Mouse (Mus musculus): Measurements from ENCODE around the gene Dyrk4.

Dyrk4 gene

DNA sequence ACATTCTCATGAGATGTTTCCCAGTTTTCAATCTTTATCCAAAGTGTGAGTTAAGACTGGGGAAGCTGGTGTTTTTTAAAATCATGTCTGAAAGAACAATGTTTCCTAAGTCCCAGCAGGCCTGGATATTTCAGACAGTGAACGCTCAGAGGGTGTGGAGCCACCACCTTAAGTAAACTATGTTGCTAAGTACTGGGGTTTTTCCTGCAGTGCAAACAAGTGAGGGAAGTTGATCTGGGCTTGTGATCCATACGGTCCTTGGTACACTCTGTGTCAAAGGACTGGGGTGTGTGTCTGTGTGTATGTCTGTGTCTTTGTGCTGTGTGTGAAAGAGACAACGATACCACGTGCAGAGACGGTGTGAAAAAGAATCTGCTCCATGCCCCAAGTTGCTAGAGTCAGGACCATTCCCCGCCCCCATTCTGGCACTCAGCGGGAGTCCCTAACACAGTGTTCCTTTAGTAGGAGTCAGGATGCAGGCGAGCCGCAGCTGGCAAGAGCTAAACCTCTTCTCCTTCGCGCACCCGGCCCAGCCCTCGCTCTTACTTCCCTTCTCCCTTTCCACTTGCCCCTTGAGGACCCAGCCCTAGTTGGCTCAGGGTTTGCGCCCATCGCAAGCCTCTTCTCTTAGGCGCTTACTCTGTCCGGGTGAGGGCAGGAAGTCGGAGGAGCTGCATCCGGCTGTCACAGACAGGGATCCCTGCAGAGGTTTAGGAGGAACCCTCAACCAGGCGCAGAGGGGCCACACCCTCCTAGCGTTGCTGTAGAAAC is at the start of gene Dyrk4:
TSS of gene Dyrk4 (minus strand) at position 729 of the 771 bp plus-strand sequence.
- DNase-seq = peak; percentile 32

DNA sequence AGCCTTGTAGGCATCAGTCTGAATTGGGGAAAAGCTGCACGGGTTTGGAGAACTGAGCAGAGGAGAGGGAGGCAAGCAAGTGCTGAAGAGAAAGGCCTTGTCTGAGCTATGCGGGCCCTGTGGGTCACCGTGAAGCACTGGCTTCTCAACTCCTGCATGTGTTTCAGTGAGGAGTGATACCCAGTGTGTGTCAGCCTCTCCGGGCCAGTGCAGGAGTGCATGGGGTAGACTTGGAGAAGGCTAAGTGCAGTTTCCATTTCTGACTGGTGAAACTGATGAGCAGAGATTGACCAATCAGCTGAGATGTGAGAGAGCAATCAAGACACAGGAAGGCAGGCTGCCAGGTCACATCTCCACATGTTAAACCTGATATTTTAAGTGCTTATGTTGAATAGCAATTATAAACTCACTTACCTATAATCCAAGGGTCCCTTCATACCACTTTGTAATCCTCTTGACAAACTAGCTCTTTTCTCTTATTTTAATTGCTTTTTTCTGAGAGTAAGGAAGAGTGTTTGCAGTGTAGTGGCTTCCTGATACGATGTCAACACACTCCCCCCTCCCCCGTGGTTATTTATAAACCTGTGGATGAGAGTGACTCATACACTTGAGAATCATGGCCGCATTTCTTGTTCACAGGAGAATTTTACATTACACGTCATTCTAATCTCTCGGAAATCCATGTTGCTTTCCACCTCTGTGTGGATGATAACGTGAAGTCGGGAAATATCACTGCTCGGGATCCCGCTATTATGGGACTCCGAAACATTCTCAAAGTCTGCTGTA is 44.8 kb upstream of the Dyrk4 start:
- no peak for DNase-seq

DNA sequence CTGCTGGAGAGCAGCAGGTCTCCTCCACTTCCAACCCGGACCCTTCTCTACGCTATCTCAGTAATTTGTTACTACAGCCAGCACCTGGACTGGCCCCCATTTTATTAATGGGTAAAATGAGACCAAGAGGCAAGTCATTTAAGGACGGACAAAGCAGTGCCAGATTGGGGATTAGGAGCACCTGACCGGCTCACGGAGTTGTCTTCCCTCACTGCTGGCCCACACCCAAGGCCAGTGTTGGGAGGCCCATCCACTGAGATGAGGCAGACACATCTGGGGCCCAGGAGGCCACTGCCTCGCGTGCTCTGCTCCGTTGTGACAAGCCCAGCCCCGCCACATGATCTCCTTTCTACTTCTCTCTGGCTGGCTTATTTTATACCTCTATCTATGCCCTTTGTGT is 41.8 kb upstream of the Dyrk4 start:
- DNase-seq = no peak

DNA sequence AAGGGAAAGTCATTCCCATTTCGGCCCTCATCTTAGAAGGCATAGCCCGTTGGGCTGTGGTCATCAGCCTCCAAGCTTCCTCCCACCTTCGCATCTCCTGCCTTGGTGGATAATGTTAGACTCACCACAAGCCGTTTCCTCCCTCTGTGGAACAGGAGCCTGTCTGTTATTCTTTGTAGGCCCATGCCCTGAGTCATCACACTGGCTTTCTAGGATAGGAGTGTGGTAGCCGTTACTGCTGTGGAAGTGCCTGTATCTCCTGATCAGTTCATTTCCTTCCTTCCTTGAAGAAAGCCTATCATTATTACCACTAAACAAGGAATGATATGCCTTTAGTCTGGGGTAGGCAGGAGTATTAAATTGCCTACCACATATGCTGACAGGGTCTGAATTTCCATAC is 41.1 kb upstream of the Dyrk4 start:
- DNase-seq = no peak

DNA sequence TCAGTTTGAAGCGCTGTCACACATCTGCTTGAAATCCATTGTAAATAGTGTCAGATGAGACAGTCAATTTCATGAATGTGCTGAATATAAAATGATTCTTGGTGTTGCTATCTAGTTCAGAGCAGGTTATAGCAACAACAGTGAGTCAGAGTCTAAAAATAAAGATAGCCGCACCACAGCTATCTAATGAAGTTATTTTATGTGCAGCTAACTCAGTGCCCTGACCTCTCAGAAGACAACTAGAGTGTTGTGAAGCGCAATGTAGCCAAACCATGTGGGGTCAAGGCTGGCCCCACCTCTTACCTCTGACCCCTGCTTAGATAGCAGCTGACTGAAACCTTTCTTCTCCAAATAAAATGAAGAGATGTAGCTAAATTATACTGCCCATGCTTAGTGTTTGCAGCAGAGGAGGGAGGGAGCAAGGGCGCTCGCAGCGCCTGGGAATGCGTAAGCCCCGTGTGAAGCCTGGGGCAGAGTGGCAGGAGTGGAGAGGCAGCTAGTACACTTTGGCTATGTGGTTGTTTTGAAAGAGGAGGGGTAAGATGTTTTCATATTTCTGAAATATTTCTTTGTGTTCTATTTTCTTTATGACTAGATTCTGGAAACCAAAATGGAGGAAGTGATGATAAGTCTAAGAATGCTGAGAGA is 39.9 kb upstream of the Dyrk4 start:
- DNase-seq = no peak

DNA sequence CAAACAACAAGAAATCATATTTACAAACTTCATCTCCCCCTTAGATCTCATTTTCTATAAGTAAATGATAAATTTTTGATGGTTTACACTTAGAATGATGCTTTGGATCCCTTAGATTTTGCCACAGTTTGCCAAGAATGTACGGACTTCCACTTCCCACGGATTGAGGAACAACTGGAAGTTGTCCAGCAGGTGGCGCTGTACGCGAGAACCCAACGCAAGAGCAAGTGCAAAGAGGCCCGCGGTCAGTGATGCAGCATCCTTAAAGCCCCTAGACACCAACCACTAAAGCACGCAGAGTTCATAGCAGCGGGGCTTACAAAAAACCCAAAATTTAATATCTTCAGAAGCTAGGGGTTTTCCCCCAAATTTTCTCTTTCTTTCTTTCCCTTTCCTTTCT is 34.1 kb upstream of the Dyrk4 start:
- peak; percentile 45 for DNase-seq

DNA sequence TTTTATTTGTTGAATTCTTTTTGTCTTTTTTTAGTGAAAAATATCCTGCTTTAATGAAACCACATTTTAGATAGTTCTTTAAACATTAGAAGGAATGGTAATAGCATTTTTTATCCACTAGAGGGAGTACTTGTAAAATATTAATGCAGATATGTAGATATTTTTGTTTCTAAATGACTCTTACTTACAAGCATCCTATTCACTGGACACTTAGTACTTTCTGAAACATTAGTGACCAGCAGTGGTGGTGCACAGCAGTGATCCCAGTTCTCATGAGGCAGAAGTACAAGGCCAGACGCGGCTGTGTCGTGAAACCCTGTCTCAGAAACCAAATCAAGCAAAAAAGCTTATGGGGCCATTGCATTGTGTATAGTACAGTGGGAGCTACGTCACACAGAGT is 26.7 kb upstream of the Dyrk4 start:
- no peak for DNase-seq

DNA sequence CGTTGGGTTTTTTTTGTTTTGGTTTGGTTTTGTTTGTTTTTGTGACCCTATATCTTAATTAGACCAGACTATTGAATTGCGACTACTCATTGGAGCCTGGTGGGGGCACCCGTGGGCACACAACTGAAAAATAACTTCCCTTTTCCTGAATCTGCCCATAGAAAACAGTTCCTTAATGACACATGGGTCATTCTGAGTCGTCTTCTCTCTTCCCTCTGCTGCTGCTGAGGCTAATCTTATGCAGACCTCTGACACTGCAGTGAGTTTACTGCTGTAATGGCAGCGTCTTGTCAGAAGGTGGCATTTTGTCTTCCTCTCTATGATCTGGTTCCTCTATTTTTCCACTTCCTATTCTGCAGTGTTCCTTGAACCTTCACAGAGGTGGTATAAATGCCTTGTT is 18.8 kb upstream of the Dyrk4 start:
- DNase-seq = no peak

DNA sequence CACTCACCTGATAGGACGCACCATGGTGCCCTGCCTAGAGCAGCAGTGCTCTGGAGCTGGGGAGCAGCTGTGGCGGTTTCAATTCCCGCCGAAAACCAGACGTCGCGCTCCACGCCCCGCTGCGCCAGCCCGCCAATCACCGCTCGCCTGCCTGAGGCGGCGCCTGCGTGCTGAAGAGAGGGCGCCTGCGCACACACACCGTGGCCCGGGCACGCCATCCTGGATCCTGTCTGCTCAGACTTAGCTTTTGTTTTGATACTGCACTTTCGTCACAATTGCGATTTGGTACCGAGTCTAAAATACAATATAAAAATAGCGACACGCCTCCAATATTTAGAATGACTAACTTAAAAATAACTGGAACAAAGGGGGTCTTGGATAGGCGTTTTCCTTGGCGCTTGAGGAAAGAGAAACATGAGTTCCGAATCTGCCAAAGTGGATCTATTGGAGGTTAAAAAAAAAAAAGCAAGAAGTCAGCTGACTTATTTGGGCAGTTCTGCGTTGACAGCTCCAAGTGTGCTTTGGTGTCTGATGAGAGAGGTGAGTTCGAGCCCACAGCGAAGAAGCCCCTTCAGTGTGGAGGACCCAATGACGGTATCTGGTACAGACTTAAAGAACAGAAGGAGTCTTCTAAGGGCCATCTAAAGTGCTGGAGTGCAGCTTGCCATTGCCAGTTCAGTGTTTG is 18.0 kb upstream of the Dyrk4 start, which contains the start of the genes Rad51ap1 and D6Wsu163e:
TSS of gene Rad51ap1 (minus strand) at position 101 of the 685 bp plus-strand sequence.
TSS of gene D6Wsu163e (plus strand) at position 476 of the 685 bp plus-strand sequence.
- DNase-seq = peak; percentile 96

DNA sequence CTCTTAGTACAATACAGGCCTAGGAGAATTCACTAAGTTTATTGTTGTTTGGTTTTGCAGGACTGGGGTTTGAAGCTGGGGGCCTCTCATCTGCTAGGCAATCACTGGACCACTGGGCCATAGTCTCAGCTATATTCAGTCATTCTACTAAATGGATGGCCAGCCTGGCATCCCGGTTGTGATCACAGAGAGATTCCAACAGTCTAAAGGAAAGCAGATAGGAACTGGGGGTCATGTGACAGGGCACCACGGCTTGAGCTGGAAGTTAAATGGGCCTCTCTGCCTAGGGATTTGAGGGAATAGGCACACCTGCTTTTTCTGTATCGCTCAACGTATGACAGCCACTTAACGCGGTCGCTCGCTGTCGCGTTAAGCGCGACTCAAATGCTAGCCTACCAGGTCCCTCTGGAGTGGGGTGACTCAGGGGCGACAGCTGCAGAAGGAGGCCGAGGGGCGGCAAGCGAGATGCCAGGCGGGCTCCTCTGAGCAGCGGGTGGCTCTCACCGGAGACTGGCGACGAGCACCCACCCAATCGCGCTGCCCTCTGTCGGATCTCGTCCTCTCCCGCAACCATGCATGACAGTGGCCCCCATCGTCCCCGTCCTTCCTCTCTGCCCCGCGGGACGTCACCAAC is 17.3 kb upstream of the Dyrk4 start:
- no peak for DNase-seq

DNA sequence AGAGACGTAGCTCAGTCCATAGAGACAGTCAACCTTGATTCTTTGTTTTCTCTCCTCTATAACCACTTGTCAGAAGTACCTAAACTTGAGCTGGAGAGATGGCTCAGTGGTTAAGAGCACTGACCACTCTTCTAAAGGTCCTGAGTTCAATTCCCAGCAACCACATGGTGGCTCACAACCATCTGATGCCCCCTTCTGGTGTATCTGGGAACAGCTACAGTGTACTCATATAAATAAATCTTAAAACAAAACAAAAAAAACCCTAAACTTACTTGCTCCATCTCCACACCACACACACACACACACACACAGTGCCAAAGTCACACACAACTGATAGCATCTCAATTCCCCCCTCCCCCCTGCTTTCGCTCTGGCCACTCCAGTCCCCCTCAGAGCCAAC is 16.4 kb upstream of the Dyrk4 start:
- no peak for DNase-seq

DNA sequence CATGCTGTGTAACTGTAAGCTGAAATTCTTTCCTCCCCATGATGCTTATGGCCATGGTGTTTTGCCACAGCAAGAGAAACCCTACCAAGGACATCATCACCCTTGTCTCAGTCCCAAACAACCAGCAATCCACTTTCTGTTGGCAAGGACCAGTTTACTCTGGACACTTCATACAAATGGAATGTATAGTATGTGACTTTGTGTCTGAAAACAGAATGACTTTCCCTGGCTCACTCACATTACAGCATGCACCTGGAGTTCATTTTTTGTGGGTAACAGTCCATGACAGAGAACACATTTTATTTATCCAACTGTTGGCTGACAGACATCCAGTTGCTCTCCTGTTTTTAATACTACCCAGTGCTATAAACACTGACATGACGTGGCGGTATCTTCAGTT is 11.3 kb upstream of the Dyrk4 start:
- DNase-seq = no peak

DNA sequence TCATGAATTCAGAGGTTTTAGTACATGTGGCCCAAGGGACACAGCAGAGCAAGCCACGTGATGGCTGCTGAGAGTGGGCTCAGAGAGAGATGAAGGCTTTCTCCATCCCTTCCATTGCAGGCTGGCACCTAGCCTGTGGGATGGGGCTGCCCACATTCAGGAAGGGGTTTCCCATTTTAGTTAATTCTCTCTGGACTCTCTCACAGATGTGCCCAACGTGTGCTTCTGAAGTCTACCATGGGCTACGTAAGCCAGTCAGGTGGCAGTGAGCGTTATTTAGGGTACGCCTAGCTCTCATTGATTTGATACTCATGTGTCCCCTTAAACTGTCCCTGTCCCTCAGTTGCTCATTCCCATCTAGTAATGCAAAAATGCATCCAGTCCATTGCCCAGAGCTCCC is 6.7 kb downstream of the Dyrk4 start:
- no peak for DNase-seq

DNA sequence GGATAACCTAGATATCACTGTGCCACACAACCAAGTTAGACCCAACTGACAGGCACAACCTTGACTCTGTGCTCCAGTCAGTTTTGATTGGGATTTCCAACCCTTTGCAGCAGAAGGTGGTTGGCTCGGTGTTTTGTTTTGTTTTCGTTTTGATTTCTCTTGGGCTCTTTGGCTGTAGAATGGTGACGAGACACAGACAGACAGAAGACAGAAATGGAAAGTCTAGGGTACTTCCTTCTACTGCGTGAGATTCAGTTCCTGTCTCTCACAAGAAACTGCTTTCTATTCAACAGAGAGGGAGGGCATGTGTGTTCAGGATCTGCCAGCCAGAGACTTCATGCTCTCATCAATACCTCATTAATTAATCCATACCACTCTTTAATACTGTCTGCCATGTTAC is 10.9 kb downstream of the Dyrk4 start:
- peak; percentile 38 for DNase-seq

DNA sequence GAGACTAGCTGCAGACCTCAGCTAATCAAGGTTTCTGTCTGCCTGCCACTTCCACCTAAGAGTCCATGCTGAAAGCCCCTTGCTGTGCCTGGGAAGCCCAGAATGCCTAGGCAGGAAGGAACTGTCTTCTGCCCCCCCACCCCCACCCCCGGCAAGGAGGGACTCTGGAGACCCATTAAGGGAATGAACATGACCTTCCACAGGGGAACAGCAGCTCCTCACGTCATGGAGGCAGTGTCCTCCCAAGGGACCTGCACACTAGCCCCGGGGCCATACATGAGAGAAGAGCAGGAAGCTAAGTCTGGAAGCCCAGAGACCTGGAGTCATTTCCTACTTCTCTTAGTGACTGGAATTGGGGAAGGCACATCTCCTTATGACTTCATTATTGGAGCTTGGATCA is 13.8 kb downstream of the Dyrk4 start:
- no peak for DNase-seq

DNA sequence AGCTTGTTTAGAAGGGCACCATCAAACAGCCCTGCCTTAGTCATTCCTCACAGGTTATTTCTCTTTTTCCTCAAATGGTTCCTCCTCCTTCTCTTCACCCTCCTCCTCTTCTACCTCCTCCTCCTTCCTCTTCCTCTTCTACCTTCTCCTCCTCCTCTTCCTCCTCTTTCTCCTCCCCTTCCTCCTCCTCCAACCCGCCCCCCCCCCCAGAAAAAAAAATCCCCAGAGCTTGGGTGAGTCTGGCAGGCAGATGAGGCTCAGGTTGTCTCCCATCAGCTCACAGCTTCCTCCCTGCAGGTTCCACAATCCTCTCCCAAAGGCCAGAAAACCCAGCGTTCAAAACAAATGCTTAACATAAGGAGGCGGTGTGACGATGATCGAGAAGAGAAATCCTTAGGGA is 14.3 kb downstream of the Dyrk4 start:
- no peak for DNase-seq

DNA sequence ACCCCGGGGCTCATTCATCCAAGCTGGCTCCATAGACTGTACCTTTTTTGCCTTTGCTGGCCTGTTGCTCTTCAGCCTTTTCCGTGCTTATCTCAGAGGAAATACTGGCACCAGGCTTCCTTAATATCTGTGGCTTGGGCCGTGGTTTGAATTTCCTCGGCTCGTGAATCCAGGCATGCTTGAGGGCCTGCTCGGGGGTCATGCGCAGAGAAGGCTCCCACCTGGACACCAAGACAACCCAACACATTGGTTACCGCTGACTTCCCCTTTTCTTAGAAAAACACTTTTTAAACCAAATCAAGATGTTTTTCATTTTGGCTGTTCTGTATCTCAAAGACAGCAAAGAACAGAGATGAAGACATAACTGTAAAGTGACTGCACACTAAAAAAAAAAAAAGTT is 44.5 kb downstream of the Dyrk4 start:
- DNase-seq = no peak

DNA sequence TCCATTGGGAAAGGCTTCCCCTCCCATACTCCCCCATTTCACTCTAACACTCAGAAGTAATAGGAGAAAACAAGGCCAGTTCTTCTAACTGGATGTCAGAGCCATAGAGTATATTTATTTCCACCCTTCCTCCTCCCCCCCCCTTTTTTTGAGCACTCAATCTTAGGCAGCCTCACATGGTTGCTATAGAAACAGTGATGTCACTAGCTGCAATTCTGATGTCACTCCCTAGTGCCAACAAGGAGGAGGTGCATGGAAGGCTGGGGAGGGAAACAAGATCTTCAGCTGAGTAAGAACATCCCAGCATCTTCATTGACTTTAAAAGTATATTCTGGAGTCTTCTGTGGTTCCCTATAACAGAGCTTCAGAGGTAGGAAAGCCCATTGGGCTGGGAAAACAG is 68.8 kb downstream of the Dyrk4 start, which contains the start of gene Akap3:
TSS of gene Akap3 (plus strand) at position 218 of the 400 bp plus-strand sequence.
- no peak for DNase-seq

DNA sequence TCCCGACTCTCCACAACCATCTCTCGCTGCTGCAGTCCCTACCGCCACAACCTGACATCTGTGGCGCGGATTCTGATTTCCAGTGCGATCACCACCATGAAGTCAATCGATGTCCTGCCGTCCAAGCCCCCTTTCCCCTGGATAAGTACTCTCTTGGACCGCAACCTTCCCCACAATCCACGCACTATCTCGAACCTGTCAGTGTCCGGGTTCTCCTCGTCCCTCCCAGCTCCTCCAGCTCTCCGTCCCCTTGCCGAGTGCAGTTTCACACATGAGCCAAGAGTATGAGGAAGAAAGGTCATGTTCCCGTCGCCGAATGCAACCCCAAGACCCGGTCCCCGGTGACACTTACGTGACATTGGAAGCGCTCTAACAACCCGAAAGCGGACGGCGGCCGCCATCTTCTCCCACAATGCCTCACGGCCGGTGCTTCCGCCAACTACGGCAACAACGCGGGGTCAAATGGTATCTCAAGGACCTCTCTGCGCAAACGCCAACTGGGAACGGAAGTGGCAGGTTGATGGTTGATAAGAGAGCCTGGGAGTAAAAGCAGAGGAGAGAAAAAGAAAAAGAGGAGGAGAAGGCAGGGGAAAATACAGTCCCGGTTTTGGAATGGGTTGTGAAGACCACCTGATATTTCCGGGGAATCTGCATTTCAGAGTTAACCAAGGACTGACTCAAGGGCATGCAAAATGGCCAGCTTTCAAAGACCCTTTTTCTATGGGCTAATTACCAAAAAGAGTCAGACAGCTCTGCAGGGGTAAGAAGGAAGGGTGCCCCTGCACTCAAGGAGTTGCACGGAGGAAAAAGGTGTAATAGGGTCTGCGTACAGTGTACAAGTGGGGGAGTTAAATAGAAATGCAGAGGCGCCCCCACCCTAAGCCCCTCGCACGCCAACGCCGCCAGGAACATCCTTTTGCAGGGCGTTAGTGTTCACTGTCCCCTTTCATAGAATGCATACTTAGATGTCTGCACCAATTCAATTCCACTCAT is 72.6 kb downstream of the Dyrk4 start, which contains the start of gene Ndufa9:
TSS of gene Ndufa9 (minus strand) at position 425 of the 993 bp plus-strand sequence.
- DNase-seq = peak; percentile 93

DNA sequence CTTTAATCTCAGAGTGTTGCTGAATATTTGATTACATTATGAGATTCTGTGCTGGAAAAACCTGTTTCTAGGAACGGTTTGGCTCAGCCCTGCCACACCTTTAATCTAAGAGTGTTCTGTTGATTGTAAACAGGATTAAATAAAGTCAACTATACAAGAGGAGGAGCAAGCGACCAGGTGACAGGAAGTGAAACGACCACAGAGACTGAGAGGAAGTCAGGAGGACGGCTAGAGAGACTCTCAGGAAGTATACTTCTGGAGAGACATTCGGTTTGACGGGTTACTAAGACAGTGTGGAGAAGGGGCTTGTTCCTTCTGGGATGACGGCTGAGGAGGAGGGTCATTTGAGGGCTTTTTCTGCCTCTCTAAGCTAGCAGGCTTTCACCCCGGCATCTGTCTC is 85.0 kb downstream of the Dyrk4 start:
- DNase-seq = no peak

Measured in layer of hippocampus, adult 9-11 months (tissue).